Mouse (Mus musculus): ENCODE results near the gene Peli2.
A peak's percentile ranks its signal among the peaks of the same experiment; 100 is the strongest.

Peli2 gene

GRCm38 (mm10) chr14:48125971-48126370, 5.3 kb downstream of the Peli2 start:
- DNase-seq (ENCODE audit: low read depth in 1 of 2, low spot score in 2 of 2) = no peak

- DNase-seq (ENCODE audit: low read depth in 1 of 2, low spot score in 2 of 2) = no peak
Observed at GRCm38 (mm10) chr14:48126931-48127330, 6.3 kb downstream of the Peli2 start.

GRCm38 (mm10) chr14:48127609-48128185, 7.1 kb downstream of the Peli2 start:
- no peak for DNase-seq (ENCODE audit: low read depth in 1 of 2, low spot score in 2 of 2)

GRCm38 (mm10) chr14:48128701-48129100, 8.1 kb downstream of the Peli2 start:
- no peak for DNase-seq (ENCODE audit: low read depth in 1 of 2, low spot score in 2 of 2)

- no peak for DNase-seq (ENCODE audit: low read depth in 1 of 2, low spot score in 2 of 2)
Observed at GRCm38 (mm10) chr14:48130021-48130420, 9.4 kb downstream of the Peli2 start.

GRCm38 (mm10) chr14:48130761-48131575, 10.3 kb downstream of the Peli2 start:
- peak in 1 of 2 experiments; percentile 43 for DNase-seq (ENCODE audit: low read depth in 1 of 2, low spot score in 2 of 2)

- DNase-seq (ENCODE audit: low read depth in 1 of 2, low spot score in 2 of 2) = peak; percentile 41 to 47
Observed at GRCm38 (mm10) chr14:48131576-48131922, 10.9 kb downstream of the Peli2 start.

- DNase-seq (ENCODE audit: low read depth in 1 of 2, low spot score in 2 of 2) = no peak
Observed at GRCm38 (mm10) chr14:48132241-48132640, 11.6 kb downstream of the Peli2 start.

GRCm38 (mm10) chr14:48132865-48133802, 12.5 kb downstream of the Peli2 start:
- DNase-seq (ENCODE audit: low read depth in 1 of 2, low spot score in 2 of 2) = no peak

- DNase-seq (ENCODE audit: low read depth in 1 of 2, low spot score in 2 of 2) = no peak
Observed at GRCm38 (mm10) chr14:48134344-48134743, 13.7 kb downstream of the Peli2 start.

GRCm38 (mm10) chr14:48135816-48136345, 15.3 kb downstream of the Peli2 start:
- DNase-seq (ENCODE audit: low read depth in 1 of 2, low spot score in 2 of 2) = no peak

GRCm38 (mm10) chr14:48137731-48138130, 17.1 kb downstream of the Peli2 start:
- no peak for DNase-seq (ENCODE audit: low read depth in 1 of 2, low spot score in 2 of 2)

GRCm38 (mm10) chr14:48138138-48138537, 17.5 kb downstream of the Peli2 start:
- no peak for DNase-seq (ENCODE audit: low read depth in 1 of 2, low spot score in 2 of 2)

- DNase-seq (ENCODE audit: low read depth in 1 of 2, low spot score in 2 of 2) = no peak
Observed at GRCm38 (mm10) chr14:48139409-48139808, 18.8 kb downstream of the Peli2 start.

GRCm38 (mm10) chr14:48141694-48142093, 21.1 kb downstream of the Peli2 start:
- no peak for DNase-seq (ENCODE audit: low read depth in 1 of 2, low spot score in 2 of 2)

GRCm38 (mm10) chr14:48142696-48143095, 22.1 kb downstream of the Peli2 start:
- DNase-seq (ENCODE audit: low read depth in 1 of 2, low spot score in 2 of 2) = no peak

- DNase-seq (ENCODE audit: low read depth in 1 of 2, low spot score in 2 of 2) = no peak
Observed at GRCm38 (mm10) chr14:48143141-48143540, 22.5 kb downstream of the Peli2 start.

GRCm38 (mm10) chr14:48144330-48144729, 23.7 kb downstream of the Peli2 start:
- DNase-seq (ENCODE audit: low read depth in 1 of 2, low spot score in 2 of 2) = no peak

- DNase-seq (ENCODE audit: low read depth in 1 of 2, low spot score in 2 of 2) = no peak
Observed at GRCm38 (mm10) chr14:48147688-48148087, 27.1 kb downstream of the Peli2 start.

- DNase-seq (ENCODE audit: low read depth in 1 of 2, low spot score in 2 of 2) = no peak
Observed at GRCm38 (mm10) chr14:48148615-48149014, 28.0 kb downstream of the Peli2 start.

- no peak for DNase-seq (ENCODE audit: low read depth in 1 of 2, low spot score in 2 of 2)
Observed at GRCm38 (mm10) chr14:48149351-48149750, 28.7 kb downstream of the Peli2 start.
